Mouse (Mus musculus) gastrocnemius, postnatal 10 days (tissue): ENCODE measurements around the gene Numa1. TPM values are rescaled to one million over a fixed set of nuclear protein-coding genes. Genes with fewer than 3 reads are reported as not detected.
"Not testable (repeated sequence)": the region's sequence is repeated elsewhere in the genome, so short reads cannot be mapped to it uniquely, and the experiment has no call there.

Source experiments
- DNase-seq: peaks from one replicate; pipeline ENCODE4 v3.0.0; 2021; ENCODE audit warnings: mixed read lengths
- total RNA-seq, 2 experiments: library from RNA; stranded (reverse); gene quantifications; 2 replicates each; pipeline ENCODE4 v1.2.3; 2021

The Numa1 gene
- total RNA-seq, 2 experiments from 2014 or later: 71.8 to 80.7 TPM

- no peak for DNase-seq
These were observed 51.2 kb downstream of the Numa1 start for GRCm38 (mm10) chr7:101985081-101985480.

DNA sequence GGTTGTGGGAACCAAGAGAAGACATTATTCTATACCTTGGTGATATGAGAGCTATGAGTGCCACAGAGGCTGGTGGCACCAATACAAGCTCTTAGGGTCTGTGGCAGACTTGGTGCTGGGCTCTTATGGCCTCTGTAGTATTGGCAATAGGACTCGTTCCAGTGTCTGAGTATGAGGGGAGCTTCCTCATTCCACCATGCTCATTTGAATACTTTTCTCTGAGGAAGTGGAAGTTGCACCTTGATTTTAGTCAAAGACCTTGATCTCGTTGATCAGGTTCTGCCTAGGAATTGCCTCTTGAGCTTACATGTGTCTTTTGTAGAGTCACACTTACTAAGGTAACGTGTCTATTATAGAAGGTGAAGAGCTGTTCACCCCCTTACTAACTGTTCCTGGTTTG lies 60.3 kb downstream of the Numa1 start:
- DNase-seq: no peak

GRCm38 (mm10) chr7:101998194-101998927 lies 64.5 kb downstream of the Numa1 start:
- peak; percentile 90 for DNase-seq

DNA sequence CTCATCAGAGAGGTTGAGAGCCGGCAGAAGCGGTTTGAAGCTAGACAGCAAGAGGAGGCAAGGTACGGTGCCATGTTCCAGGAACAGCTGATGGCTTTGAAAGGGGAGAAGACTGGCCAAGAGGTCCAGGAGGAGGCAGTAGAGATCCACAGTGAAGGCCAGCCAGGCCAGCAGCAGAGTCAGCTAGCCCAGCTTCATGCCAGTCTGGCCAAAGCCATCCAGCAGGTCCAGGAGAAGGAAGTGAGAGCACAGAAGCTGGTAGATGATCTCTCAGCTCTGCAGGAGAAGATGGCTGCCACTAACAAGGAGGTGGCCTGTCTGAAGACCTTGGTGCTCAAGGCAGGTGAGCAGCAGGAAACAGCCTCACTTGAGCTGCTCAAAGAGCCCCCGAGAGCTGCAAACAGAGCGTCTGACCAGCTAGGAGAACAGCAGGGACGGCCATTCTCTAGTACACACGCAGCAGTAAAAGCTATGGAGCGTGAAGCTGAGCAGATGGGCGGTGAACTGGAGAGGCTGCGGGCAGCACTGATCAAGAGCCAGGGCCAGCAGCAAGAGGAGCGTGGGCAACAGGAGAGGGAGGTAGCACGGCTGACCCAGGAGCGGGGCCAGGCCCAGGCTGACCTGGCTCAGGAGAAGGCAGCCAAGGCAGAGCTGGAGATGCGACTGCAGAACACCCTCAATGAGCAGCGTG lies 65.7 kb downstream of the Numa1 start:
- DNase-seq: peak; percentile 34

GRCm38 (mm10) chr7:102000296-102000695 lies 66.4 kb downstream of the Numa1 start:
- DNase-seq: peak; percentile 26

DNA sequence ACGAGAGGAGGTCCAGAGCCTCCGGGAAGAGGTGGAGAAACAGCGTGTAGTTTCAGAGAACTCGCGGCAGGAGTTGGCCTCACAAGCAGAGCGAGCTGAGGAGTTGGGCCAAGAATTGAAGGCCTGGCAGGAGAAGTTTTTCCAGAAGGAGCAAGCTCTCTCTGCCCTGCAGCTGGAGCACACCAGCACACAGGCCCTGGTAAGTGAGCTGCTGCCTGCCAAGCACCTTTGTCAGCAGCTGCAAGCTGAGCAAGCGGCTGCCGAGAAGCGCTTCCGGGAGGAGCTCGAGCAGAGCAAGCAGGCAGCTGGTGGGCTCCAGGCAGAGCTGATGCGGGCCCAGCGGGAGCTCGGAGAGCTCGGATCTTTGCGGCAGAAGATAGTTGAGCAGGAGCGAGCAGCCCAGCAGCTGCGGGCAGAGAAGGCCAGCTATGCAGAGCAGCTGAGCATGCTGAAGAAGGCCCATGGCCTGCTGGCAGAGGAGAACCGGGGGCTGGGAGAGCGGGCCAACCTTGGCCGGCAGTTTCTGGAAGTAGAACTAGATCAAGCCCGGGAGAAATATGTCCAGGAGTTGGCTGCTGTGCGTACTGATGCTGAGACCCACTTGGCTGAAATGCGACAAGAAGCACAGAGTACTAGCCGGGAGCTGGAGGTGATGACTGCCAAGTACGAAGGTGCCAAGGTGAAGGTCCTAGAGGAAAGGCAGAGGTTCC lies 67.2 kb downstream of the Numa1 start:
- peak; percentile 67 for DNase-seq

GRCm38 (mm10) chr7:102006520-102006919 lies 72.6 kb downstream of the Numa1 start:
- DNase-seq: no peak

DNA sequence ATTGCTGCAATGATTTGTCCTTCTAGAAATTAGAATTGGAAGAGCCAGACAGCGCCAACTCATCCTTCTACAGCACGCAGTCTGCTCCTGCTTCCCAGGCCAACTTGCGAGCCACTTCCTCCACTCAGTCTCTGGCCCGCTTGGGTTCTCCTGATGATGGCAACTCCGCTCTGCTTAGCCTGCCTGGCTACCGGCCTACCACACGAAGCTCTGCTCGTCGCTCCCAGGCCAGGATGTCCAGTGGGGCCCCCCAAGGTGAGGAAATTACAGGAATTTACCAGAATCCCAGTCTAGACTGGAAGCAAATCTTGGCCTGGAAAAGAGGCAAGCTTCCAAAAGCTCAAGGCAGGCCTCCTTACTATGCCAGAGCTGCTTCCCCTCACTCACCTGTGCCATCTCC lies 77.9 kb downstream of the Numa1 start:
- no peak for DNase-seq

GRCm38 (mm10) chr7:102013416-102013815 lies 79.5 kb downstream of the Numa1 start:
- no peak for DNase-seq

GRCm38 (mm10) chr7:102014995-102015394 lies 81.1 kb downstream of the Numa1 start:
- DNase-seq: no peak

GRCm38 (mm10) chr7:102016936-102017335 lies 83.0 kb downstream of the Numa1 start:
- no peak for DNase-seq

GRCm38 (mm10) chr7:102017452-102017851 lies 83.5 kb downstream of the Numa1 start:
- DNase-seq: no peak

DNA sequence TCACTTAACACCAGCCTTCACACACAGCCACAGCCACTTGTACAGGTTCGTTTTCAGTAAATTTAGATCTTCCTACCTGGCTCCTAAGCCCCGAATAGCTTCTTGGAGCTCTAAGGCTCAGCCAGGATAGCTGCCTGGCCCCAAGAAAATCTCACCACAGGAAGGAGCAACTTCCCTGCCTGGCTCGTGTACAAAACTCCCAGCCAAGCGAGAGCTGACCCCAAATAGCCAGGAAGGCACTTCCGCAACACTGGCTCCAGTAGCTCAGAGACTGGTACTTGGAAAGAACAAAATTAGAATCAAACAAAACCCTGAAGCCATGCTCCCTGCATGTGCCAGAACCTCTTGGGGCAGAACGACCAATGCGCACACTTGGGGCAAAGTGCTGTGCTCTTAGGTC lies 84.1 kb downstream of the Numa1 start:
- no peak for DNase-seq

GRCm38 (mm10) chr7:102018590-102018989 lies 84.7 kb downstream of the Numa1 start, which contains the start of gene Il18bp:
TSS of gene Il18bp (minus strand) at chr7:102018690.
- DNase-seq: no peak

DNA sequence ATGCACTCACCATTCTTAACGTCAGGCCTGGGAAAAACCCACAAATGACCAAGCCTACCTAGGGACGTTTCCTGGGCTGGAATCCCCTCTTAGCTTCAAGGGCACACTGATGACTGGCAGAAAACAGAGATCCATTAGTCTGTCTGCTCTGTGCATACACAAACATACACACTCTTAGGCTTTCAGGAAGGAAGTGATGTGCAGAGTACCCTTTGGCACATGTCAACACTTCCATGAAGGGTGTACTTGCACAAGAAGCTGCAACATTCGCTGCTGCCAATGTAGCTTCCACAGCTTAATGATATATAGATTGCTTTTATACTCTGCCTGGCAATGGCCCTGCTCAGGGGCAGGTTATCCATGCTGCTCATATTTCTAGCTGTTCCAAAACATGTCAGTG lies 85.5 kb downstream of the Numa1 start:
- no peak for DNase-seq

DNA sequence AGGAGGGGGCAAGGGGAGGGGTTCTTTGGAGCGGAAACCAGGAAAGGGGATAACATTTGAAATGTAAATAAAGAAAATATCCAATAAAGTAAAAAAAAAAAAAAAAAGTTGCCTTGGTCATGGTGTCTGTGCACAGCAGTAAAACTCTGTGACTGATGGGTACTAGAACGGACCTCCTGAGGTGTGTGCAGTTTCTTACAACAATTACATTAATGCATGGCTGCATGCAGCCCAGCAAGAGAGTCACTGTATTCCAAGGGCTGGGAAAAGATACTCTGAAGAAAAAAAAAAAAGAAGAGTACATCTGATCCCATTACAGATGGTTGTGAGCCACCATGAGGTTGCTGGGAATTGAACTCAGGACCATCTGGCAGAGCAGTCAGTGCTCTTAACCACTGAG lies 87.0 kb downstream of the Numa1 start:
- DNase-seq: not testable (repeated sequence)

DNA sequence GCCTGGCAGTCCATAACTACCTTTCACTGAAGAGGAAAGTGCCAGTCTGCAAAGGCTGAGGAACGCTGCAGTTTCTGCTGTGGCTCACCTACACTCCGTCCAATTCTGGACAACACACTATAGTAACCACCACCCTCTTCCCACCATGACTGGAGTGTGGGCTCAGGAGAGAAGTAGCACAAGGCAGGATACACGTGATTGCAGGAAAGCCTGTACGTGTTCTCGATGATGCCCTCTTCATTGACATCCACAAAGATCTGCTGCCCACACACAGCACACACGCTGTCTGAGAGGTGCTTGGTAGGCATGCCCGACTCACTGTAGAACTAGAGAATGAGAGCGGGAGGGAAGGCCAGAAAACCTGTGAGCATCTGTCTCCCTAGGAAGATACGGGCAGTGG lies 89.9 kb downstream of the Numa1 start:
- no peak for DNase-seq

GRCm38 (mm10) chr7:102025187-102026119 lies 91.5 kb downstream of the Numa1 start:
- no peak for DNase-seq

- no peak for DNase-seq
These were observed 101.0 kb downstream of the Numa1 start for GRCm38 (mm10) chr7:102034904-102035303.

- no peak for DNase-seq
These were observed 101.6 kb downstream of the Numa1 start for GRCm38 (mm10) chr7:102035534-102035933.

DNA sequence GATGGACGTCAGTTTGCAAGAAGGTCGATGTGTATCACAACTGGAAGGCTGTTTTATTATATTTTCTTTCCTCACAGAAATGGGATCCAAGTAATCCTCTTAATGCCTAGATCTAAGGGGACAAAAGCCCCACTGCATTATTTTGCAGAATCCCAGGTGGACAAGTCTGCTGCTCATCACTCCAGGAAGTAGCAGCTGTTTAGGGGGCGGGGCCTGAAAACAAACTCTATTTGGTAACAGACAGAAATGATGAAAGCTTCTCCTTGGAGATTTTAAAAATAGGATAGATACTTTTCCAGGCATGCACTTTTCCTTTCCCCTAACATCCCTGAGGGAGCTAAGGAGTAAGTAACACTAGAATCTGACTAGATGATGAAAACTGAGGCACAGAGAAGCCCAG lies 103.4 kb downstream of the Numa1 start:
- DNase-seq: no peak

DNA sequence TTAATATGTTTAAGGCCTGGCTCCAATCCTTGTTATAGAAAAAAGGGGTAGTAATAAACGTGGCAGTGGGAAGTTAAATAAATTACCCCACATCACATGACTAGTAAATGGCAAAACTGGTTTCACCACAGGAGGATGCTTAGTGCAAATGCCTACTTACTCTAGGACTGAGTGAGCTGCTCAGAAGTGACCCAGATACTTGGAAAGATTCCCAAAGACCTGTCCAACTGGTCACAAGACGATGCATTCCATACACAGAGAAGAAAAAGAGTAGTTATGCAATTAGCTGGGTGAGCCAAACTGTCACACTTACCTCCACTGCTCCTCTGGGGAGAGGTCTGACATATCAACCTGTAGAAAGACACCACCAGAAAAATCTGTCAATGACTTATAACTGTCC lies 108.4 kb downstream of the Numa1 start:
- DNase-seq: no peak
